Mouse (Mus musculus) hindbrain, embryonic 10.5 days (tissue): Measurements from ENCODE around the gene Gstk1. TPM values are rescaled to one million over a fixed set of nuclear protein-coding genes. Genes with fewer than 3 reads are reported as not detected.
A peak's percentile ranks its signal among the peaks of the same experiment; 100 is the strongest.

Source experiments
- DNase-seq: peaks from one replicate; pipeline ENCODE4 v3.0.0-alpha.2; 2017; ENCODE audit warnings: low spot score
- H3K27ac ChIP-seq: fragments of 300-500 bp; sonication (generic); 2 replicates; pipeline ENCODE4 v1.5.1; 2016; ENCODE audit warnings: mild to moderate bottlenecking, moderate library complexity
- H3K27me3 ChIP-seq: fragments of 300-500 bp; sonication (generic); 2 replicates; pipeline ENCODE4 v1.6.1; 2016; ENCODE audit warnings: mild to moderate bottlenecking; ENCODE audit not compliant: poor library complexity, insufficient read depth, severe bottlenecking
- H3K36me3 ChIP-seq: fragments of 300-500 bp; sonication (generic); 2 replicates; pipeline ENCODE4 v1.6.1; 2016; ENCODE audit warnings: mild to moderate bottlenecking, moderate library complexity
- H3K4me1 ChIP-seq: fragments of 300-500 bp; sonication (generic); replicated peaks from 2 replicates; pipeline ENCODE4 v1.6.1; 2016; ENCODE audit warnings: mild to moderate bottlenecking
- H3K4me3 ChIP-seq: fragments of 300-500 bp; sonication (generic); 2 replicates; pipeline ENCODE4 v1.5.1; 2016; ENCODE audit warnings: mild to moderate bottlenecking, moderate library complexity
- H3K9me3 ChIP-seq: fragments of 300-500 bp; sonication (generic); 2 replicates; pipeline ENCODE4 v1.6.1; 2016; ENCODE audit warnings: mild to moderate bottlenecking, moderate library complexity
- WGBS: fragments of 180-500 bp; shearing (Covaris S2); methylation state at CpG from one replicate; pipeline ENCODE4 v1.1.7; 2016; 5-methylcytosine and 5-hydroxymethylcytosine counted together
- polyA plus RNA-seq: library from polyadenylated mRNA; unstranded; fragments of >200 nt; fragmentation: Nextera tagmentation; extraction: Ambion mirVana; gene quantifications from 2 replicates; pipeline ENCODE4 v1.2.1, GENCODE M21; 2016

The Gstk1 gene
- polyA plus RNA-seq, 1 experiment from 2014 or later = 17.7 TPM

- H3K27me3 ChIP-seq = peaks cover 15% of the 10 kb centered on the region
- no peak overlapping the region for H3K27ac ChIP-seq
- 92% methylated on average over 1 of the region's 1 CpGs for WGBS
- H3K36me3 ChIP-seq = no peaks in the 10 kb centered on the region
- H3K4me3 ChIP-seq = no peak overlapping the region
- no peak for DNase-seq
- H3K4me1 ChIP-seq = peaks cover 17% of the 10 kb centered on the region
- H3K9me3 ChIP-seq = no peaks in the 10 kb centered on the region
Observed at GRCm38 (mm10) chr6:42247981-42248380, 2.2 kb downstream of the Gstk1 start.

DNA sequence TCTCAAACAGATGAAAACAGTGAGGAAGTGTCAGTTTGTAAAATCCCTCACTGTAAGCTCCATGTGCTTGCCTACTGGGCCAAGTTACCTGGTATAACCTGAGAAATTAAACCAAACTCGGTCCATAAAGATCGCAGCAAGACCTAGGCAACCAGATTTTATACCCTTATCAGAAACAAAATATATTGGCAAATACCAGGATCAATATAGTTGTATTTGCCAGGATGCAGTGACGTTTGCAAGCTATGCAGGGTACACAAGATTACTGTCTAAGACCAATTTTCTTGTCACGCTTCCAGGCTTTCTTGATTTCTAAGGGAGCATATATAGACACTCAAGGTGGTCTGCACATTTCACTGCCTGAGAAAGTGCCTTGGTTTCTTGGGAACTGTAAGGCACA, 6.1 kb downstream of the Gstk1 start:
- WGBS = 86% methylated on average over 4 of the region's 4 CpGs
- Histone ChIP-seq H3K4me1 (peaks cover 10% of the 10 kb centered on the region), H3K4me3 (no peak overlapping the region), H3K36me3 (no peaks in the 10 kb centered on the region), H3K27me3 (peaks cover 8% of the 10 kb centered on the region), H3K9me3 (no peaks in the 10 kb centered on the region), H3K27ac (no peak overlapping the region)
- DNase-seq = no peak

GRCm38 (mm10) chr6:42253103-42253502, 7.4 kb downstream of the Gstk1 start:
- H3K27ac ChIP-seq = no peak overlapping the region
- WGBS = 84% methylated on average over 2 of the region's 2 CpGs
- DNase-seq = no peak
- H3K9me3 ChIP-seq = no peaks in the 10 kb centered on the region
- H3K4me1 ChIP-seq = no peaks in the 10 kb centered on the region
- no peaks in the 10 kb centered on the region for H3K27me3 ChIP-seq
- no peak overlapping the region for H3K4me3 ChIP-seq
- no peaks in the 10 kb centered on the region for H3K36me3 ChIP-seq

GRCm38 (mm10) chr6:42257303-42257863, 11.6 kb downstream of the Gstk1 start:
- H3K9me3 ChIP-seq = no peaks in the 10 kb centered on the region
- no peaks in the 10 kb centered on the region for H3K36me3 ChIP-seq
- peak; percentile 59 for DNase-seq
- WGBS = 22% methylated on average over 11 of the region's 11 CpGs
- no peak overlapping the region for H3K27ac ChIP-seq
- H3K27me3 ChIP-seq = 0 out of 2 replicates have a peak, but pooled peaks cover 6% of the 10 kb centered on the region
- H3K4me3 ChIP-seq = no peak overlapping the region
- no peaks in the 10 kb centered on the region for H3K4me1 ChIP-seq

GRCm38 (mm10) chr6:42260430-42260829, 14.7 kb downstream of the Gstk1 start:
- no peaks in the 10 kb centered on the region for H3K36me3 ChIP-seq
- no peaks in the 10 kb centered on the region for H3K4me1 ChIP-seq
- 0 out of 2 replicates have a peak, but pooled peaks cover 6% of the 10 kb centered on the region for H3K27me3 ChIP-seq
- no peaks in the 10 kb centered on the region for H3K9me3 ChIP-seq
- no peak for DNase-seq
- no peak overlapping the region for H3K4me3 ChIP-seq
- no peak overlapping the region for H3K27ac ChIP-seq
- WGBS = 72% methylated on average over 6 of the region's 6 CpGs

DNA sequence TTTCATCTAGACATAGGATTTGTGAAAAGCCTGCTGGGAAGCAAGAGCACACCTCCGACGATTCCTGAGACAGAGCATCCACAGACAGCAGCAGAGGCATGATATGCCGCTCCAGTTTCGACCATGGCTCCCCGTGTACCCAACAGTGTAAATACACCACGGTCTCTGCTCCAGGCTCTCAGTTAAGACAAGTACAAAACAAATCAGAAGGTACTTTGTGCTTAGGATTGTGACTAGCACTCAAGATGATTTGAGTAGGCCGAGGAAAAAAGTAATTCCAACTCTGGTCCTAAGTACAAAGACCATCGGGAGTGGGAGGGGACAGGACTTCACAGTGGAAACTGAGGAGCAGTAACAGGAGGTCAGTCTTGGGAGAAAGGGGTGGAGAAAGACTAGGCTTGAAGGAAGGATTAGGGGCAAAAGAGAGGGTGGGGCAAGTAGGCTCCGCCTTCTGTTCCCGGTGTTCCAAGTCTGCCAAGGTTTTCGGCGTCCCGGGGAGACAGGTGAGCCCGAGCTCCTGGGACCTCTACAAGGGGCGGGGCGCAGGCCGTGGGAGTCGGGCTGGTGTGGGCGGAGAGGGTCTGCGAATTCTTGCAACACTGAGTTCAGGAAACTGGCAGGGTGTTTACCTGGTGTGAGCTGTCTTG, 15.9 kb downstream of the Gstk1 start, which contains the start of gene Tmem139:
Gene Tmem139 (plus strand): TSS at position 447 of the 647 bp plus-strand sequence.
- no peak for DNase-seq
- Histone ChIP-seq H3K36me3 (no peaks in the 10 kb centered on the region), H3K4me3 (peak within 1 kb of the TSS; percentile 20; the same call in 1 of the 2 replicates)

DNA sequence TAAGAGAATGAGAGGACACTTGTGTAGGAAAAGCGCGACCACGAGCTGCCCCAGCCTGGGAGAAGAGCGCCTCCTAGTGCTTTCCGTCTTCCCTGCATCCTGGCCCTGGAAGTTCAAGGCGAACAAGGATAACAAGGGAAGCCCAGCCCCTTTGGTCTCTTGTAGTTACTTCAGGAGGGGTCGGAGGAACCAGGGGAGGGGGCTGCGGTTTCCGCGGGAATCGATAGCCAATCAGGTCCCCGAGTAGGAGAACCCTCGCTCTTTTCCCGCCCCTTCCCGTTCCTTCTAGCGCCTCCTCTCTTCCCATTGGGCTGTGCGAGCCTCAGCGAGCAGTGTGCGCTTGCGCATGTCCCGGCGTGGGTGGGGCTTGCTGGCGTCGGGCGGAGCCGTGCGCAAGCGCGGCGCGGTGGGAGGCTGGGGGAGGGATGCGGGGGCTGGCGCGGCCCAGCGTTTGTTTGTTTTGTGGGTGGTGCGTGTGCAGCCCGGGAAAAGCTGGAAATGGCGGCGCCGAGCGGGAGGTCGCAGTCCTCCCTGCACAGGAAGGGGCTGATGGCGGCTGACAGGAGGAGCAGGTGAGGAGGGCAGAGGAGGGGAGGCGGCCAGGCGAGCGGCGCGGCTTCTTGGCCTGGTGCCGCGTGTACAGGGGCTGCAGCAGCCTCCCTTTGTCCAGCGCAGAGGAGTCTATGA, 19.0 kb downstream of the Gstk1 start, which contains the start of gene Casp2:
Gene Casp2 (plus strand): TSS at position 360 of the 687 bp plus-strand sequence.
- H3K36me3 ChIP-seq = peaks cover 28% of the 10 kb centered on the region
- 0 out of 2 replicates have a peak, but pooled peaks cover 6% of the 10 kb centered on the region for H3K27me3 ChIP-seq

More for the DNA sequence above, 15.9 kb downstream of the Gstk1 start, which contains the start of gene Tmem139:
- WGBS = 20% methylated on average over 20 of the region's 20 CpGs
- Histone ChIP-seq H3K27me3 (0 out of 2 replicates have a peak, but pooled peaks cover 6% of the 10 kb centered on the region), H3K27ac (no peak within 1 kb of the TSS), H3K4me1 (peaks cover 6% of the 10 kb centered on the region), H3K9me3 (no peaks in the 10 kb centered on the region)

DNA sequence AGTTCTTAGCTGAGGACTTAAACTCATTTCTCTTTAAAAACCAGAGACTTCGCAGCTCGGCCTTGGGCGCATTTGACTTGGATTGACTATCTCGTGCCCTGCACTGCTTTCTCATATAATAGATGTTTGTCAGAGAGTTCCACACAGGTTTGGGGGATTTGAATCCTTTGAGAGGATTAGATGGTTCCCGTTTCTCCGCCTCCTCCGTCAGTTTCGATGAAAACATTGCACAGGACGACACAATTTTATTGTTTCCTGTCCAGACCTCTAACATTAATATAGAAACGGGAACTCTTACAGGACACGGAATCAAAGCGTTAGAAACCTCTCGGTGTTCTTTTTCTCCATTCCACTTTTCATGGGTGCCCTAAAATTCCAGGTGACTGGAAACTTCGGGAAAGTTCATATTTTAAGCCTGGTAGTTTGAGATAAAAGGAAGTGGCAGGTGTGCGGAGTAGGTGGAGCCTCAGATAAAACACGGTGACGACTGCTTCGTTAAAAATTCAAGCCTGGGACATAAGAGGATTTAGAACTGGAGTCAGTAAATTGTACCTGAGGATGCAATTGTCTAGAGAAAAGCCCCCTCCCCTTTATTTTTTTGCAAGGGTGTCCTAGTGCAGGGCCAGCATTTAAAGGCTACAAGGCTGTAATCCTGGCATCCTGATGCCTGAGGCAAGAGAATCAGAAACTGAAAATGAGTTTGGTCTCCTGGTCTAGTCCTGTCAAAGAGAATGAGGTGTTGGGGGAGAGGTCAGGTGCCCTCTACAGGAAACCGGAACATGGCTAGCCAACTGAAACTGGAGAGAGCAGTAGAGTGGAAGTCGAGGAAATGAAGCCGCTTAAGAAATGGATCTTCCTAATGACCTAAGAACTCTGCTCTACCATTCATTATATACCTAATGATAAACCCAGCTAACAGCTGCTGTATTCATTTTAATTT, 19.9 kb downstream of the Gstk1 start:
- Histone ChIP-seq H3K9me3 (no peaks in the 10 kb centered on the region), H3K27ac (peak overlapping the region; percentile 97), H3K36me3 (peaks cover 37% of the 10 kb centered on the region), H3K27me3 (0 out of 2 replicates have a peak, but pooled peaks cover 5% of the 10 kb centered on the region), H3K4me1 (peaks cover 8% of the 10 kb centered on the region), H3K4me3 (peak overlapping the region; percentile 78)
- DNase-seq = peak; percentile 14
- WGBS = under 1% methylated on average over 21 of the region's 21 CpGs

More for the DNA sequence above, 19.0 kb downstream of the Gstk1 start, which contains the start of gene Casp2:
- H3K4me3 ChIP-seq = peak within 1 kb of the TSS; percentile 78
- peaks cover 8% of the 10 kb centered on the region for H3K4me1 ChIP-seq
- H3K27ac ChIP-seq = peak within 1 kb of the TSS; percentile 97
- H3K9me3 ChIP-seq = no peaks in the 10 kb centered on the region
- WGBS = under 1% methylated on average over 51 of the region's 51 CpGs
- DNase-seq = peak; percentile 99

- Histone ChIP-seq H3K4me3 (no peak overlapping the region), H3K27ac (no peak overlapping the region), H3K4me1 (peaks cover 8% of the 10 kb centered on the region), H3K9me3 (no peaks in the 10 kb centered on the region), H3K27me3 (no peaks in the 10 kb centered on the region), H3K36me3 (peaks cover 88% of the 10 kb centered on the region)
- DNase-seq = no peak
Observed at GRCm38 (mm10) chr6:42270817-42271216, 25.1 kb downstream of the Gstk1 start.

- DNase-seq = no peak
Observed at GRCm38 (mm10) chr6:42276151-42276550, 30.4 kb downstream of the Gstk1 start.

GRCm38 (mm10) chr6:42282865-42283528, 37.3 kb downstream of the Gstk1 start:
- no peaks in the 10 kb centered on the region for H3K27me3 ChIP-seq
- no peaks in the 10 kb centered on the region for H3K4me1 ChIP-seq
- H3K27ac ChIP-seq = no peak overlapping the region
- no peak for DNase-seq
- H3K36me3 ChIP-seq = peaks cover 91% of the 10 kb centered on the region
- no peak overlapping the region for H3K4me3 ChIP-seq
- WGBS = 81% methylated on average over 5 of the region's 5 CpGs
- no peaks in the 10 kb centered on the region for H3K9me3 ChIP-seq

More at GRCm38 (mm10) chr6:42276151-42276550, 30.4 kb downstream of the Gstk1 start:
- Histone ChIP-seq H3K36me3 (peaks cover 100% of the 10 kb centered on the region), H3K9me3 (no peaks in the 10 kb centered on the region), H3K27ac (no peak overlapping the region), H3K4me3 (no peak overlapping the region), H3K4me1 (no peaks in the 10 kb centered on the region), H3K27me3 (no peaks in the 10 kb centered on the region)
- WGBS = 84% methylated on average over 2 of the region's 2 CpGs

GRCm38 (mm10) chr6:42286448-42286847, 40.7 kb downstream of the Gstk1 start, which contains the start of gene Clcn1:
TSS of gene Clcn1 (plus strand) at chr6:42286685.
- peaks cover 78% of the 10 kb centered on the region for H3K36me3 ChIP-seq
- 81% methylated on average over 5 of the region's 5 CpGs for WGBS

More at GRCm38 (mm10) chr6:42286448-42286847, 40.7 kb downstream of the Gstk1 start, which contains the start of gene Clcn1:
- H3K27ac ChIP-seq = no peak within 1 kb of the TSS
- H3K4me3 ChIP-seq = no peak within 1 kb of the TSS
- no peaks in the 10 kb centered on the region for H3K9me3 ChIP-seq
- no peaks in the 10 kb centered on the region for H3K27me3 ChIP-seq
- DNase-seq = no peak
- no peaks in the 10 kb centered on the region for H3K4me1 ChIP-seq
